Mouse (Mus musculus) Patski (cell line): Measurements from ENCODE around the gene Tmem164. TPM values are rescaled to one million over a fixed set of nuclear protein-coding genes. Genes with fewer than 3 reads are reported as not detected.

Experiments used
- ATAC-seq: fragments of 100-300 bp; one replicate; pipeline ENCODE4 v1.8.0; 2021
- CTCF ChIA-PET: fragments of 350-600 bp; sonication (Branson Sonifier 250); formaldehyde crosslinking; loops from one replicate; lab custom pipeline; 2022; ENCODE audit warnings: inconsistent platforms; lab: Charles Lee
- POLR2A ChIA-PET: fragments of 350-600 bp; sonication (Branson Sonifier 250); formaldehyde crosslinking; loops from one replicate; lab custom pipeline; 2022; ENCODE audit warnings: antibody characterized with exemption, inconsistent platforms; lab: Charles Lee
- DNase-seq: peaks from one replicate; pipeline ENCODE4 v3.0.0-alpha.2; 2011; ENCODE audit warnings: low read depth, low spot score
- H3K27me3 ChIP-seq: fragments of 371-371 bp; one replicate; pipeline ENCODE4 v1.5.1; 2021
- CTCF ChIP-seq: fragments of 100-300 bp; IDR thresholded peaks from one replicate; pipeline ENCODE4 v1.5.1; 2021
- in situ Hi-C: fragments of 300-500 bp; cut with MboI; formaldehyde crosslinking; loops from 3 replicates; pipeline ENCODE4 v1.11.1; 2018; ENCODE audit warnings: low pct_unique_long_range_greater_than_20kb, mixed read lengths
- polyA plus RNA-seq: library from polyadenylated mRNA; unstranded; gene quantifications from one replicate; pipeline ENCODE4 v1.2.3, GENCODE M21; 2021

The Tmem164 gene
- polyA plus RNA-seq, 1 experiment from 2014 or later, result 39.1 TPM

DNA sequence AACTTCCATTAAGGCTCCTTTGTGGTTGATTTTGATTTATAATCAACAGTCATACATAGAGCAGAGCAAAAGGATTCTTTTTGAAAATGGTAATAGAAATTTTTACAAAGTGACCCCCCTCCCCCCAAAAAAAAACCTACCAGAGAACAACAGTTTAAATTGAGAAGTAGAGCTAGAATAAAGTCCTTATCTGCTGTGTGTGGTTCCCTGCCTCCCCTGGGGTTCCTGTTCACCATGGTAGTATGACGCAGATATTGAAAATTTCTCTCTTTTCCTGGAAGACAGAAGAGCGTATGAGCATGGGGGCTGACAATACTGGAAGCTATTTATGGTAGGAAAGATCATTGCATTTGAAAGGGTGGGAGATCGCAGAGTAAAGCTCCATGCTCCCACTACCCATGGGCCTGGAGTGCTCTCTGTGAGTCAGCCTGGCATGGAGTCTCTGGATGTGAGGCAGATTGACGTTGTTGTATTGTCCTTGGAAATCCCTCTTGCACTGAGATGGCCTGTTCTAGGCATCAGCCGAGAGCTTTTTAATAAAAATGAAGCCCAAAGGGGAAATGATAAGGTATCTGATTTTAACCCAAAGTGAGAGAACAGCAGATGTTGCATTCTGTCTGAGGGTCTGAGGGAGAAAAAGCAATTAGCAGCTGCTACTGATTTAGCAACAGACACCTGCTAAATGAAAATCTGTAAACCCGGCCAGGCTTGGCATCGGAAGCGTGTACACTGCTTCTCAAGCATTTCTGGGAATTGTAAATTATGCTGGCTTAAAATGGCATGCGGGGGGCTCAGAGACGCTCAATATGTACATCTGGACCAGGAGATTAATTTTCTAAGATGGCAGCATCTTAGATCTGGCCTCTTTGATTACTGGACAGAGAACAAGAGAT is 105.2 kb downstream of the Tmem164 start:
- ChIA-PET CTCF (no interaction called here), POLR2A (no interaction called here)
- no peak for DNase-seq
- TF ChIP-seq CTCF, result no peak
- H3K27me3 ChIP-seq, result peaks cover 8% of the 10 kb centered on the region
- ATAC-seq, result no peak
- in situ Hi-C loops, result no loop called here

DNA sequence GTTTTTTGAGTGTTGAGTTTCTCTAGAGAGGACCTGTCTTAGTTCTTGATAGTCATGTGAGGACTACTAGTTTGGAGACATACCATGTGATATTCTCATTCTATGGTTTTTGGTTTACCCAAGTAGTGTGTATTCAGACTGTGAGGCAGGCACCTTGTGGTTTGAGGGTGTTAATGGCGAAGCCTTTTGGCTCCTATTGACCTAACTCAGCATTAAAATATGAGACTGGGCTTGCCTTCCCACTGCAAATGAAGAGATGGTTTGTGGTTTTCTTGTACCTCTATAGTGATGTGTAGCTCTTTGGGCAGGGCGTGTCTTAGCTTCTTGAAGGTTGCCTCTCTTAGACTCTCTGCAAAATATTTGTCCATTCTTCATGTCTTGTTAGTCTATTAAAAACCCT is 111.0 kb downstream of the Tmem164 start:
- POLR2A ChIA-PET, result no interaction called here
- ATAC-seq (no peak), DNase-seq (no peak)
- H3K27me3 ChIP-seq, result peaks cover 16% of the 10 kb centered on the region
- CTCF ChIA-PET, result no interaction called here
- in situ Hi-C loops, result loop anchor here (10.0 kb wide), 1 partner anchor 417 kb away; no protein-coding TSS in a partner anchor
- TF ChIP-seq CTCF, result no peak

DNA sequence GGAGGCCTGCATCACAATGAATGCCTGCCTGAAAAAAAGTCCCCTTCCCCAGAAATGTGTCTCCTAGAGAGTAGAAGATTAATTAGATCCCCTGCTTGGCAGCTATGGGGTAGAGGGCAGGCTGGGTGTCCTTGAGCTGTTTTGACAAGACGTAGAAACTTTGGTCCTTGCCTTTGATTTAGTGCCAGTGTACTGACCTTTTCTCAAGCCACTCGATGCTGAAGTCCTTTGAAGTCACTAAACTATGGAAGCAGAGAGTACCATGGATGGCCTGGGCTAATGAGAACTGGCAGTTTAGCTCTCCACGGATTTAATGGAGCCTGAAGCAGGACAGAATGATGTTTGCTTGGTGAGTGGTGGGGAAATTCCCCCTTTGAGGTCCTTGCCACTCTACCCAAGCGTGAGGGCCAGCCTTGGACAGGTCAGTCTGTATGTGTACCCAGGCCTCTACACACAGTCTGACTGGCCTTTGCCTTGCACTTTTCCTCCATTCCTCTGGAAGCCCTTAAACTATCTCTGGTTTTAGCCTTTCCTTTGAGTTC is 112.9 kb downstream of the Tmem164 start:
- ChIA-PET CTCF (no interaction called here), POLR2A (no interaction called here)
- ATAC-seq (no peak), DNase-seq (no peak)
- in situ Hi-C loops, result loop anchor here (10.0 kb wide), 1 partner anchor 419 kb away; no protein-coding TSS in a partner anchor
- TF ChIP-seq CTCF, result no peak
- peaks cover 17% of the 10 kb centered on the region for H3K27me3 ChIP-seq

DNA sequence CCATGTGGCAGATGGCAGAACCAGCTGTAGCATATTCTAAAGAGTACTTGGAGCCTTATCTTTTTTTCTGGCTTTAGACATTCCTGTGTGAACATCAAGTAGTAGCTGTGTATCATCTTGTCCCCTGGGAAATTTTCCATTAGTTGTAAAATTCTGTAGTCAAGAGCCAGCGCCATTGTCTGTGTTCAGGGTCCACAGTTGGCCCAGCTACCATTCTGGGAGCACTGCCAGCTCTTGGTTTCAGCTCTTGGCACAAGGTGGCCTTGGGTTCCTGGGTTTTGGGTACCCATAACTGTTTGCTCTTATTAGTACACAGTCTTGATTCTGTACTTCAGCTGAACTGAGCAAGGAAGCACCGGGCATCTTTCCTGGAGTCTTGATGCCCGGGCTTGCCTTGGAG is 123.4 kb downstream of the Tmem164 start:
- ATAC-seq, result no peak
- POLR2A ChIA-PET, result interaction anchor here (0.7 kb wide), 1 partner anchor 249 kb away, joined by 4 read pairs; no protein-coding TSS in a partner anchor
- no peaks in the 10 kb centered on the region for H3K27me3 ChIP-seq
- TF ChIP-seq CTCF, result no peak
- CTCF ChIA-PET, result no interaction called here
- in situ Hi-C loops, result no loop called here
- DNase-seq, result no peak

DNA sequence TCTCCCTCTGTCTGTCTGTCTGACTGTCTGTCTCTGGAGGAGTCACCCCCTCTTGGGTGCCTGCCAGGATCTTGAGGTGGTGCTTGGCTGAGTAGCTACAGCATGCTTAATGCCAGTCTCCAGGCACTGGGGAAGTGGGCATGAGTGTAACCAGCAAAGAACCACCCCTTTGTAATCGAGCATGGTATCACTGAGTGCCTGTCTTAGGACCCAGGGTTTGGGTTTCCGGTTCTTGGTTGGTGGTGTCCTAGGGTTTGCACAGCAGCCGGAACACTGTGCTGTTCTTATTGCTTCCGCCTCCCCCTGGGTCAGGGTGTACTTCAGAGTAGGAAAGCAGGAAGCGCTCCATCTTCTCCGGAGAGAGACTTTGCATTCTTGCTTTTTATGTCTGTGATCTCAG is 124.9 kb downstream of the Tmem164 start:
- CTCF ChIA-PET, result interaction anchor here (2.6 kb wide), 1 partner anchor 9 kb away, joined by 7 read pairs; no protein-coding TSS in a partner anchor
- no peak for TF ChIP-seq CTCF
- DNase-seq (no peak), ATAC-seq (no peak)
- no peaks in the 10 kb centered on the region for H3K27me3 ChIP-seq
- POLR2A ChIA-PET, result no interaction called here
- in situ Hi-C loops, result loop anchor here (5.0 kb wide), 1 partner anchor 254 kb away; no protein-coding TSS in a partner anchor

DNA sequence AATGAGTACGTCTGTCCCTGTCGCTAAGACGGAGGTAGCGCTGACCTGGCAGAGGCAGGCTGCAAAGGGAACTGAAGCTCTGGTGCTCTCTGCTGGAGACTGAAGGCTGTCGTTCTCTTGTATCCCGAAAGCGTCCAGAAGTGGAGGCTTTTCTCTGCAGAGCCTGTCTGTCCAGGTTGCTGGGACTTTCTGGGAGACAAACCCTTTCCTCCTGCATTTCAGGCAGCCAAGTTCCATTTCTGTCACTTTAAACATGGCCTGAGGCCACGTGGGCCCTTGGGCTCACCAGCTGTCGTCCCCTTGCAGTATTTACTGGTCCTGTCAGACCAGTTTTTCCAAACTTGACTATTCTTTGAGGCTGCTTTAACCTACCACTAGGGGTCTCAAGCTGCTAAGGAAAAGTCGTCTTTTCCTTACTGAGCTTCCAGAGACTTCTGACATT is 125.4 kb downstream of the Tmem164 start:
- CTCF ChIA-PET, result interaction anchor here (2.6 kb wide), 1 partner anchor 10 kb away, joined by 7 read pairs; no protein-coding TSS in a partner anchor
- DNase-seq, result no peak
- no peaks in the 10 kb centered on the region for H3K27me3 ChIP-seq
- POLR2A ChIA-PET, result no interaction called here
- no peak for ATAC-seq
- peak; percentile 43 for TF ChIP-seq CTCF
- in situ Hi-C loops, result loop anchor here (5.0 kb wide), 1 partner anchor 254 kb away; no protein-coding TSS in a partner anchor

DNA sequence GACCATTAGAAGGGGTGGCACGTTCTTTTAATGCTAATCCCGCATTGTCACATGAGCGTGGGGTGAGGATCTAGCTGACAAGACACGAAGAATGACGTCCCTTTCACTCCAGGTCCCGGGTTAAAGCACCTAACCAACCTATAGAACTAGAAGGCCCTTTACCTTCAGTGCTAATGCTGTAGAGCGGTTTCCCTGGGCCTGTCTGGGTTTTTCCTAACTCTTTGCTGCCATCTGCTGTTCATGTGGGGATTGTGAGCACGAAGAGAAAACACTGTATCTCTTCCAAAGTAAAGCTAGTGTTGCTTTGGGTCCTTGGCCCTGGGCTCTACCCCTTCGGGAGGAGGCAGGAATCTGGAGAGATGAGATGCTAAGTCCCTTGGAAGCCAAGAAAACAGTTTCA is 127.2 kb downstream of the Tmem164 start:
- no peaks in the 10 kb centered on the region for H3K27me3 ChIP-seq
- peak; percentile 62 for TF ChIP-seq CTCF
- DNase-seq (no peak), ATAC-seq (no peak)
- ChIA-PET CTCF (interaction anchor here (1.1 to 2.6 kb wide), 2 partner anchors 11 to 32 kb away, joined by 3 to 7 read pairs; no protein-coding TSS in a partner anchor), POLR2A (interaction anchor here (0.5 kb wide), 1 partner anchor 226 kb away, joined by 3 read pairs; no protein-coding TSS in a partner anchor)
- in situ Hi-C loops, result loop anchor here (5.0 kb wide), 1 partner anchor 256 kb away; no protein-coding TSS in a partner anchor

DNA sequence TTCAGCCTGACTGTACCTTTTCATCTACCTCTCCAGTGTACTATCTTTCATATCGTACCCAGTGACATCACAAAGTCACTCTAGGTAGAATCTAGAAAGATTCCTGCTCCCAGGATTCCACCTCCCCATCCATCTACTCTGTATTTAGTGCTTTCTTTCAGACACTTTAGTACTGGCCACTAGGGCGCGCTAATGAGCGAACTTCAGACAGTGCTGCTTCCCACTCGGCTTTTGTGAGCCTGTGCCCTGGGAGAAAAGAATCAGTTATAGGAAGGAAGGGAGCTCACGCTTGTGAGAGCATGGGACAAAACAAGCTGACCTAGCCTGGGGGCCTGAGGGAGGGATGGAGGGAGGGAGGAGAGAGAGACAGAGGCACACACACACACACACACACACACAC is 131.9 kb downstream of the Tmem164 start:
- in situ Hi-C loops, result no loop called here
- ChIA-PET POLR2A (no interaction called here), CTCF (interaction anchor here (1.1 to 2.3 kb wide), 4 partner anchors 9 to 252 kb away, joined by 3 to 7 read pairs (median 4); no protein-coding TSS in a partner anchor)
- DNase-seq, result no peak
- TF ChIP-seq CTCF, result peak; percentile 68
- no peak for ATAC-seq
- no peaks in the 10 kb centered on the region for H3K27me3 ChIP-seq

DNA sequence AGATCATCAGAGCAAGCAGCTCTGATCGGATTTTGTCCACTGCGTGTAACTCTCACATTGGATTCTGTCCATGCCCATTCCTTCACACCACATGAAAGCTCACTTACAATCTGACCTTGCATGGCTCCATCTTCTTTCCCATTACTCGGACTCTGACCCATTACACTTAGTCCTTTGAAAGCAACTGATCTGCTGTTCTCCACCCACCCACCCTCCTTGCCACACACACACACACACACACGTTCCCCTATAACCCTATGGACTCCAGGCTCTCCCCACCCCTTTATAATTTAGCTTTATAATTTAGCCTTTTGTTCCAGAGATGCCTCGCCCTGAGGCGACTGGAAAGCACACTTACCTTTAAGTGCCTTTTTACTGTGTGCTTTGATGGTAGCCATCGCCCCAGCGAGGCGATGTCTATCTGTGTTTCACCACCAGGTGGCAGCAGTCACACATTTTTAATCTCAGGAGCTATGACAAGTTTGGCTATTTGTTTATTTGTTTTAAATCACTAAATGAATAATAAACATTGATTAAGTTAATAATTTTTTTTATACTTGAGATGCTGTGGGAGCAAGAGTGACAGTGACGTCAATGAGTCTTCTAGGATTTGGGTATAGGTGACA is 137.0 kb downstream of the Tmem164 start:
- ChIA-PET CTCF (interaction anchor here (1.0 to 3.2 kb wide), 9 partner anchors 15 to 246 kb away, joined by 3 to 11 read pairs (median 4); no protein-coding TSS in a partner anchor), POLR2A (no interaction called here)
- DNase-seq (no peak), ATAC-seq (no peak)
- peak; percentile 75 for TF ChIP-seq CTCF
- in situ Hi-C loops, result no loop called here
- H3K27me3 ChIP-seq, result no peaks in the 10 kb centered on the region

DNA sequence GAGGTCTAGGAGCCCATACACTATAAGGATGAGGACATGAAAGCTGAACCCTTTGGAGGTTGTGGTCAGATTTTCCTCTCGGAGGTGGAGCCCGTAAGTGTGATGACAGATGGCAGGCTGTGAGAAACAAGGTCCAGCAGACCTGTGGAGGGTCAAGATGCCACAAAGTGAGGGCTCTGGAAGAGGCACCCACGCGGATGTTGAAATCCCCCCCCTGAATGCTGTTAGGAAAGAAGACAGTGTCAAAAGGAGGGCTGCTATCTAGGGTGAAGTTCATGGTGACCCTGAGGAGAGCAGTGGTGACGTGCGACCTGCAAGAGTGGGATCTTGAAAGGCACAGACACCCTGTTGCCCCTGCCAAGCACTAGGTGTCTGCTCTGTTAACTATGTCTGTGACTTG is 140.0 kb downstream of the Tmem164 start:
- CTCF ChIA-PET, result interaction anchor here (1.0 to 2.0 kb wide), 6 partner anchors 9 to 237 kb away, joined by 3 to 10 read pairs (median 4); no protein-coding TSS in a partner anchor

More for the DNA sequence above, 140.0 kb downstream of the Tmem164 start:
- DNase-seq (no peak), ATAC-seq (no peak)
- POLR2A ChIA-PET, result no interaction called here
- no peak for TF ChIP-seq CTCF
- peaks cover 2% of the 10 kb centered on the region for H3K27me3 ChIP-seq
- in situ Hi-C loops, result loop anchor here (5.0 to 10.0 kb wide), 3 partner anchors 134 to 624 kb away; no protein-coding TSS in a partner anchor
